Mouse (Mus musculus) liver, embryonic 12.5 days (tissue): ENCODE results near the gene Ndufaf4. TPM values are rescaled to one million over a fixed set of nuclear protein-coding genes. Genes with fewer than 3 reads are reported as not detected.
"Not testable (repeated sequence)": the region's sequence is repeated elsewhere in the genome, so short reads cannot be mapped to it uniquely, and the experiment has no call there.

Source experiments
- ATAC-seq: fragments of 200-750 bp; cut with Nextera tagmentation; 2 replicates; pipeline ENCODE4 v1.8.0; 2017; ENCODE audit warnings: moderate number of reproducible peaks, mild to moderate bottlenecking, moderate library complexity
- H3K27ac ChIP-seq: fragments of 300-500 bp; sonication (generic); 2 replicates; pipeline ENCODE4 v1.5.1; 2016; ENCODE audit warnings: mild to moderate bottlenecking
- H3K27me3 ChIP-seq: fragments of 300-500 bp; sonication (generic); replicated peaks from 2 replicates; pipeline ENCODE4 v1.6.1; 2016; ENCODE audit warnings: mild to moderate bottlenecking, moderate library complexity
- H3K36me3 ChIP-seq: fragments of 300-500 bp; sonication (generic); 2 replicates; pipeline ENCODE4 v1.6.1; 2016; ENCODE audit warnings: mild to moderate bottlenecking, moderate library complexity
- H3K4me1 ChIP-seq: fragments of 300-500 bp; sonication (generic); 2 replicates; pipeline ENCODE4 v1.6.1; 2016
- H3K4me2 ChIP-seq: fragments of 300-500 bp; sonication (generic); 2 replicates; pipeline ENCODE4 v1.6.1; 2016; ENCODE audit warnings: mild to moderate bottlenecking, moderate library complexity
- H3K4me3 ChIP-seq: fragments of 300-500 bp; sonication (generic); 2 replicates; pipeline ENCODE4 v1.5.1; 2016; ENCODE audit warnings: mild to moderate bottlenecking, moderate library complexity
- H3K9ac ChIP-seq: fragments of 300-500 bp; sonication (generic); 2 replicates; pipeline ENCODE4 v1.6.1; 2016; ENCODE audit warnings: mild to moderate bottlenecking, moderate library complexity
- H3K9me3 ChIP-seq: fragments of 300-500 bp; sonication (generic); replicated peaks from 2 replicates; pipeline ENCODE4 v1.6.1; 2016; ENCODE audit warnings: mild to moderate bottlenecking, moderate library complexity
- WGBS: fragments of 180-500 bp; shearing (Covaris S2); methylation state at CpG from one replicate; pipeline ENCODE4 v1.1.7; 2016; ENCODE audit not compliant: insufficient replicate concordance; 5-methylcytosine and 5-hydroxymethylcytosine counted together
- polyA plus RNA-seq: library from polyadenylated mRNA; unstranded; fragments of >200 nt; fragmentation: Nextera tagmentation; extraction: Ambion mirVana; gene quantifications from 2 replicates; pipeline ENCODE4 v1.2.1, GENCODE M21; 2016

Gene Ndufaf4
- polyA plus RNA-seq: 57.7 and 59.8 TPM in 2 replicates

DNA sequence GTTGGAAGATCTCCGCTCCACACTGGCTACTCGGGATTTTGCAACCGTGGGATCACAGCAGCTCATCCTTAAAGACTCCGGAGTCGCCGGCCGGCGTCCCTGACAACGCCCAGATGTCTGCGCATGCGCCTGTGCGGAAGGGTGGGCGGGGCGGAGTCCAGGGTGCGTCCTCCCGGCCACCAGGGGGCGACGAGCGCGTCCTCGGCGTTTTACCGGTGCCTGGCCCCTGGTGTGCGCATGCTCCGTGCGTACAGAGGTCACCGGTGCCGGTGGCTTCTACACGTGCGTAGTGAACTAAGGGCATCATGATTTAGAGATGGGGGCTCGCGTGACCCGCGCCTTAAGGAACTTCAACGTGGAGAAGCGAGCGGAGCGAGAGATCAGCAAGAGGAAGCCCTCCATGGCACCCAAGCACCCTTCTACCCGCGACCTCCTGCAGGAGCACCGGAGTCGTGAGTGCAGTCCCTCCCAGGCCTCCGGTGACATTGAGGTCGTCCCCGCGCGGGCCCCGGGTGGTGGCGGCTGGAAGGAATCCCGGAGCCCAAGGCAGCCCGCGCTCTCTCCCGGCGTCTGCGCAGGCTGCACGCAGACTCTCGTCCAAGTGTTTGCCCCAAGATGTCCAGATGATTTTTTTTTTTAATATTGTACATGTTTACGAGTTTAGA, at the start of gene Ndufaf4:
Gene Ndufaf4 (plus strand): TSS at position 233 of the 665 bp plus-strand sequence.
- H3K27ac ChIP-seq: peak within 1 kb of the TSS; percentile 59; the same call in 1 of the 2 replicates
- H3K4me1 ChIP-seq: peaks cover 11% of the 10 kb centered on the region
- peak; percentile 98 for ATAC-seq
- H3K36me3 ChIP-seq: peaks cover 23% of the 10 kb centered on the region
- H3K9me3 ChIP-seq: no peaks in the 10 kb centered on the region
- peak within 1 kb of the TSS; percentile 70 for H3K4me3 ChIP-seq
- peak within 1 kb of the TSS; percentile 74 for H3K9ac ChIP-seq
- peak within 1 kb of the TSS; percentile 88 for H3K4me2 ChIP-seq
- no peaks in the 10 kb centered on the region for H3K27me3 ChIP-seq
- under 1% methylated on average over 58 of the region's 58 CpGs for WGBS

DNA sequence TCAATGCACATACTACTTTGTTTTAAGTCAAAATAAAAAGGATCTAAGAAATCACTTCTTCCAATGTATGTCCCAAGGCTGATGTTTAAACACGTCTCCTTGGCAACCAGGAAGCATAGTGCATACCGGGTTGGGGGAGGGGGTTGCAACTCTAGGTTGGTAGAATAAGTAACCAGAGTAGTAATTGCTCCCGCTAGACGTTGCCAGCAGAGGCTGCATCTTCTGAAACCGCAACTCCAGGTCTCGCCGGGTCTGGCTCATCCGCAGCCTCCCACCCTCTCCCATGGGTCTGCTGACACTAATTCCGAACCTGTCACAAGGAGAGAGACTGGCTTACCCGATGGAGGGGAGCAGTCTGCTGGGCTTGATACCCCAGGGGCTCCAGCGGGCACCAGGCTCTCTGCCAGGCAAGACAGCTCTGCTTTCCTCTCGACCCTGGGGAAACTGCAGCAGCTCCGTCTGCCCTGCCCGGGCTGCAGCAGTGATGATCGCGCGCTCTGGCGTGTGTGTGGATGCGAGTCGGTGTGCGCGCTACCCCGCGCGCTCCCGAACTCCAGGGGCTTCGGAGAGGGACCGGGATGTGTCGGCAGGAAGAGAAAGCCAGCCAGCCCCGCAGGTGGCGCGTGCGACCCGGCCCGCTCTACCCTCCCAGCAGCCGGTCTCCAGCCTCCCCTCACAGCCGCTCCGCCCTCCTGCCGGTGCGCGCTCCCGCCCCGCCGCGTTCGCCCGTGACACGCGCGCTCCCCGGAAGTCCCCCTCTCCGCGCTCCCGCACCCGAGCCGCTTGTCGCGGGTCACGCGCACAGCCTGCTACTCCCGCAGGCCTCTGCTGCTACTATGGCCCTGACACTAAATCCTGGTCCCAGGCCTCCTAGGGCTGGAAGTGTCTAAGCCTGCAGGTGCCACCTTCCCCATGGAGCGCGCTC, 47.2 kb upstream of the Ndufaf4 start, which contains the start of gene Klhl32:
Gene Klhl32 (minus strand): TSS at position 724 of the 925 bp plus-strand sequence.
- H3K9ac ChIP-seq: peak within 1 kb of the TSS; percentile 56
- peak within 1 kb of the TSS; percentile 62 for H3K4me3 ChIP-seq
- ATAC-seq: peak; percentile 79
- peaks cover 16% of the 10 kb centered on the region for H3K27me3 ChIP-seq
- WGBS: under 1% methylated on average over 63 of the region's 63 CpGs
- H3K27ac ChIP-seq: no peak within 1 kb of the TSS
- no peaks in the 10 kb centered on the region for H3K36me3 ChIP-seq
- H3K4me2 ChIP-seq: peak within 1 kb of the TSS; percentile 82
- no peaks in the 10 kb centered on the region for H3K4me1 ChIP-seq
- H3K9me3 ChIP-seq: no peaks in the 10 kb centered on the region

DNA sequence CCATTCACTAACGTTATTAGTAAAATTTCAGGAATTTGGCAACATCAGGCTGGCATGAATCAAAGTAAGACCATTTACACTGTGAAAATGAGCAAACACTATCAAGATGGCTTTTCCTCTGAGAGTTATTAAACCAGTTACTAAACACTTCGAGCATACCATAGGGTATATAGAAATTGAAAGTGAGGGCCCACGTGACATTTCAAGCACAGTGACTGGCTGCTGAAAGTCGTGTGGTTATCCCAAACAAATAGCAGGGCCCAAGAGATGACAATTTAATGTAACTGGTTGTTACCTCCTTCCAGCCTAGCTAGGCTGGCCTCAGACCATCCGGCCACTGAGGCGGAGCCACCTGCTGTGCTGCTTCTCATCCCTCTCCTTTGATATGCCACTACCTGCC, 32.2 kb upstream of the Ndufaf4 start:
- no peak for ATAC-seq
- H3K4me2 ChIP-seq: no peak overlapping the region

DNA sequence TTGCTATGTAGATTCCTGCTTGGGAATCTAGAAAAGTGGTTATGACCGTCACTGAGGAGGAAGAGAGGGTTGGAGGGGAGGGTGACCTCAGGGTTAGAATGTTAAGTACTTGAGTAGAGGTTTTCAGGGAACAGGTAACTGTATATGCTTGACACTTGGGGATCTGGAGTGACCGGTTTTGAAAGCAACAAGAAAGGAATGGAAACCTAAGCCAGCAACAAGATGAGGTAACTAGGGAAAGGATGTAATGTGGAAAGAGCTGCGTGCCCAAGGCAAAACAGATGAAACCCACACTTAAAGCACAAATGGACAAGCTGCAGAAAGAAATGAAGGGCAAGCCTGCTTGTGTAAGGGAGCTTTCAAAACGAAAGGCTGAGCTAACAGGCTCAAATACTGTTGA, 28.7 kb upstream of the Ndufaf4 start:
- 48% methylated on average over 4 of the region's 4 CpGs for WGBS

More for the DNA sequence above, 32.2 kb upstream of the Ndufaf4 start:
- Histone ChIP-seq H3K27me3 (no peaks in the 10 kb centered on the region), H3K9me3 (no peaks in the 10 kb centered on the region), H3K27ac (no peak overlapping the region), H3K4me1 (no peaks in the 10 kb centered on the region), H3K36me3 (no peaks in the 10 kb centered on the region), H3K9ac (no peak overlapping the region), H3K4me3 (no peak overlapping the region)
- WGBS: 30% methylated on average over 6 of the region's 6 CpGs

DNA sequence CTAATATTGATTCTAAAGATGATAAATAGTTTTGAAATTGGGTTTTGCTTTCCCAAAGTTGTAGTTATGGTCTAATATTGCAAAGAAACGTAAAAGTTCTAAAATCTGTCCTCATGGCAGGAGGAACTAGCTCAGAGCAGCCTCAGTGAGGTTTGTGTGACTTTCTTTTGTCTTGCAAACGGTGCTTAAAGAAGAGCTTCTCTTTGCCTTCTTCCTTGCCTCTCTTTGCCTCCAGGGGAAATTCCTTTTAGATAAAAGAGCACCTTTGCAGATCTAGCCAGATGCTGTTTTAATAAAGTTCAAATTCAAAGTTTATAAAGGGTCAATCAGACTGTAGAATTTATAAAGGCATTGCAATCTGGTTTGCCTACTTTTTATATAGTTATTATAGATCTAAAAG, 8.5 kb upstream of the Ndufaf4 start:
- ATAC-seq, H3K36me3 ChIP-seq, H3K4me1 ChIP-seq, H3K9me3 ChIP-seq, H3K4me2 ChIP-seq, H3K27me3 ChIP-seq, H3K4me3 ChIP-seq, H3K9ac ChIP-seq, H3K27ac ChIP-seq: not testable (repeated sequence)
- WGBS: 34% methylated on average over 2 of the region's 2 CpGs

More for the DNA sequence above, 28.7 kb upstream of the Ndufaf4 start:
- no peak overlapping the region for H3K4me2 ChIP-seq
- no peaks in the 10 kb centered on the region for H3K4me1 ChIP-seq
- H3K4me3 ChIP-seq: no peak overlapping the region
- H3K9me3 ChIP-seq: no peaks in the 10 kb centered on the region
- no peak overlapping the region for H3K9ac ChIP-seq
- H3K27me3 ChIP-seq: no peaks in the 10 kb centered on the region
- no peak for ATAC-seq
- no peaks in the 10 kb centered on the region for H3K36me3 ChIP-seq
- H3K27ac ChIP-seq: no peak overlapping the region

DNA sequence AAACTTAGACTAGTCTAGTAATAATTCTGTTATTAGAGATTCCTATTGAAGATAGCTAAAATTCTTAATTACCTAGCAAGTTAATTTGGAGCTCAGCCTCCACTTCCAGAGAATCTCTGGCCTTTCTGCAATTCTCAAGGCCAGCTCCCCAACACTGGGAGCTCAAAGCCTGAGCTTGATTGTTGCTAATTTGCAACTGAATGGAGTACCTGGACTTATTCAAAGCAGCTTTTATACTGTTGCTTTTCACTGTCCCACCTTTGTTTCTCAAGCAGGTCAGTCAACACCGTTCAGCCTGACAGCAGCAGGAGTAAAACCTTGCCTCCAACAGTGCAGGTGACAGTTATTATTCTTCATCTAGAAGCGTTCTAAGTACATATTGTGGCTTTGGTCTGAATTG, 5.6 kb upstream of the Ndufaf4 start:
- H3K27ac ChIP-seq, H3K36me3 ChIP-seq, H3K4me2 ChIP-seq, H3K4me1 ChIP-seq, H3K9ac ChIP-seq, H3K4me3 ChIP-seq, ATAC-seq, H3K27me3 ChIP-seq, H3K9me3 ChIP-seq: not testable (repeated sequence)
- 63% methylated on average over 2 of the region's 2 CpGs for WGBS

DNA sequence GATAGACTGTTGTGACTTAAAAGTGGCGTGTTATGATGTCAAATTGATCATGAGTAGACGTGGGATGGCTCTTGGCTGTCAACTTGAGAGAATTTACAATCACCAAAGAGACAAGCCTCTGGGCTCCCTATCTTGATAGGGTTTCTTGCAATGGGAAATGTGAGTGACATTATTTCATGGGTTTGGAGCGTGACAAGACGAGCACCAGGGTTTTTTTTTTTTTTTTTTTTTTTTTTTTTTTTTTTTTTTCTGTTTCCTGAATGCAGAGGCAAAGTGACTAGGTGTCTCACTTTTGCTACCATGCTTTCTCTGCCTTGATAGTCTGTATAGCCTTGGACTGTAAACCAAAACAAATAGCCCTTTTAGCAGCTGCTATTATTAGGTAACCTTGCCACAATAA, 3.3 kb upstream of the Ndufaf4 start:
- H3K27ac ChIP-seq: no peak overlapping the region
- H3K4me2 ChIP-seq: no peak overlapping the region
- no peaks in the 10 kb centered on the region for H3K27me3 ChIP-seq
- 51% methylated on average over 4 of the region's 4 CpGs for WGBS
- H3K9me3 ChIP-seq: 0 out of 2 replicates have a peak, but pooled peaks cover 4% of the 10 kb centered on the region
- ATAC-seq: no peak
- peaks cover 11% of the 10 kb centered on the region for H3K4me1 ChIP-seq
- H3K4me3 ChIP-seq: no peak overlapping the region
- no peaks in the 10 kb centered on the region for H3K36me3 ChIP-seq
- H3K9ac ChIP-seq: no peak overlapping the region

DNA sequence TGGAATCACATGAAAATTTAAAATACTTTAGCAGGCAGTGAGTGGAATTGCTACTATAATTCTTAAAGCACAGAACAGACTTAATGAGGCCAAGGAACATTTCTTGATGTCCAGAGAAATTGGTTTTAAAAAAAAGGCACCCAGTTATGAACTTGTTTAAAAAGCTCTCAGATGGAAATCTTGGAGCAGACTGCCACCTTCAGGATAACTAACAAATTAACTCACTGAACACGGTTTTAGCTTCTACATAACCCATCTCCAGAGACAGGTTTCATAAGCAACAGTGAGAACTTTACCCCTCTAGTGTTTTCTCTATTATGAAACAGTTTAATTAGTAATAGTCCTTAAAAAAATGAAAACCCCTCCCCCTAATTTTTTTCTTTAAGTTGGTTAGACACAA, 1.1 kb upstream of the Ndufaf4 start:
- H3K4me3 ChIP-seq: peak overlapping the region; percentile 70; the same call in 1 of the 2 replicates
- peaks cover 11% of the 10 kb centered on the region for H3K4me1 ChIP-seq
- no peak overlapping the region; the same call in 1 of the 2 replicates for H3K9ac ChIP-seq
- peaks cover 15% of the 10 kb centered on the region for H3K36me3 ChIP-seq
- H3K27ac ChIP-seq: no peak overlapping the region
- no peak for ATAC-seq
- H3K4me2 ChIP-seq: peak overlapping the region; percentile 88
- 0% methylated on average over 1 of the region's 1 CpGs for WGBS
- H3K9me3 ChIP-seq: no peaks in the 10 kb centered on the region
- H3K27me3 ChIP-seq: no peaks in the 10 kb centered on the region

DNA sequence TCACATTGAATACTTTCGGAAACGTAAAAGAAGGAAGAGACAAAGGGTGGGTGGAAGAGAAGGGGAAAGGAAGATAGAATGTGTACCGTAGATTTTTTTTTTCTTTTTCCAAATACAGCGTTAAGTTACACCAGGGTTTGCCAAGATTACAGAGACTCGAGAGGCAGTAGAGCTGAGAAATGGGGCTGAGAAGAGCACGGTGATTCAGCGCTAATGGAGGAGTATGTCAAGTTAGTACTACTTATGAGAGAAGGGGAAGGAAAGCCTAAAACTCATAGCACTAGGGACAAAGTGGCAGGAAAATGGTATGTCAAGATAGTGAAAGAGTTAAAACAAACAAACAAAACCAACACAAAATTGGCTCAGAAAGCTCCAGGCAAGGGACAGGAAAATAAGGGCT, 532 bp upstream of the Ndufaf4 start:
- H3K4me2 ChIP-seq: peak overlapping the region; percentile 88
- ATAC-seq: peak; percentile 66
- no peaks in the 10 kb centered on the region for H3K27me3 ChIP-seq
- H3K9me3 ChIP-seq: no peaks in the 10 kb centered on the region
- peaks cover 19% of the 10 kb centered on the region for H3K36me3 ChIP-seq
- H3K9ac ChIP-seq: peak overlapping the region; percentile 59
- H3K4me1 ChIP-seq: peaks cover 11% of the 10 kb centered on the region
- 13% methylated on average over 7 of the region's 7 CpGs for WGBS
- H3K4me3 ChIP-seq: peak overlapping the region; percentile 70
- no peak overlapping the region for H3K27ac ChIP-seq

DNA sequence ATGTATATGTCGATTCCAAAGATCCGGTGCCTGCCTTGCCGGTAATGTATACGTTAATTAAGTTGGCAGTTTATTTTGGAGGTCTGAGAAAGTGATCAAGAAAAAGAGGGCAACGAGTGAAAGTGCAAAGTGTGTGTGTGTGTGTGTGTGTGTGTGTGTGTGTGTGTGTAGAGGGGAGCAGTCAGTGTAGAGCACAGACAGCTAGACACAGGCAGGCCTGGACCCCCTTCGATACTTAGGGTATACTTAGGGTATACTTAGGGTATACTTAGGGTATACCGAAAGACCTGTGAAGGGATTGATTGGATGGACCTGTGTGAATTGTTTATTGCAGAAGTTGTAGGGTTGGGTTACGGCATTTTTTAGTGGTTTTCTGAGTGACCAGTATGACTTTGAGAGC, 753 bp downstream of the Ndufaf4 start:
- 16% methylated on average over 8 of the region's 8 CpGs for WGBS
- no peak for ATAC-seq
- H3K36me3 ChIP-seq: peaks cover 30% of the 10 kb centered on the region
- H3K9ac ChIP-seq: peak overlapping the region; percentile 74
- H3K4me2 ChIP-seq: peak overlapping the region; percentile 88
- H3K9me3 ChIP-seq: no peaks in the 10 kb centered on the region
- H3K4me3 ChIP-seq: peak overlapping the region; percentile 70
- peaks cover 11% of the 10 kb centered on the region for H3K4me1 ChIP-seq
- H3K27me3 ChIP-seq: no peaks in the 10 kb centered on the region
- H3K27ac ChIP-seq: no peak overlapping the region

DNA sequence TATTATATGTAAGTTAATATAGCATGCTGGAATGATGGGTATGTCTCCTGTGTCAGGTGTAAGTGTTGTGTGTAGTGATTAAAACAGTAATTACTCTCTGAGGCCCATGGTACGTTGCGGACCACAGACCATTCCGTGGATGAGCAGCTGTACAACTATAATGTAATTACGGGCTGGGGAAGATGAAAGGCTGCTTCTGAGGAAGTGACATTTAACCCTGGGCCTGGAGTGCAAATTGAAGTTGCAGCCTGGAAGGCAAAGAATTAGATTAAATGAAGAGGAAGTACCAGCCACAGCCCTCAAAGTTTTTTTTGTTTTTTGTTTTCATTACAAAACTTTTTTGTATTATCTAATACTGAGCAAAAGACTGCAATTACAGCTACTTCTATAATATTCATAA, 1.3 kb downstream of the Ndufaf4 start:
- Histone ChIP-seq H3K4me3 (peak overlapping the region; percentile 70), H3K9ac (peak overlapping the region; percentile 74), H3K27ac (no peak overlapping the region), H3K4me2 (peak overlapping the region; percentile 88), H3K27me3 (no peaks in the 10 kb centered on the region), H3K36me3 (peaks cover 31% of the 10 kb centered on the region), H3K4me1 (peaks cover 11% of the 10 kb centered on the region), H3K9me3 (no peaks in the 10 kb centered on the region)
- ATAC-seq: no peak
- 40% methylated on average over 4 of the region's 4 CpGs for WGBS

DNA sequence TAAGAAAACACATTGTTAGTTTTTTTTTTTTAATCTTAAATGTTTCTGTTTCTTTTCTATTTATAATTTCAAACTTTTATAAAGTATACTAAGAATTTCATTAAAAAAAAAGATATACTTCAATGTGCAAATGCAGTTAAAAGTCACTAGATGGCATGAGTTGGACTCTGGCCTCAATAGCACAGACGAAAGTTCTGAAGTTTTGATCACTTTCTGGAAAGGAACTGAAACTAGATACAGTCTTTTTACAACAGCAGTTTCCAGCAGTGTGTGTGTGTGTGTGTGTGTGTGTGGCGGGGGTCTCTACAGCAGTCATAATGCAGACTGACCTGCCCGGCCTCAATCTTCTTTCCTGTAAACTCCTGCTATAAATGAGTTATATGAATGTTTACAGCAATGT, 9.9 kb downstream of the Ndufaf4 start:
- Histone ChIP-seq H3K27me3 (no peaks in the 10 kb centered on the region), H3K4me3 (no peak overlapping the region), H3K9ac (no peak overlapping the region), H3K36me3 (peaks cover 12% of the 10 kb centered on the region), H3K27ac (no peak overlapping the region), H3K4me1 (no peaks in the 10 kb centered on the region), H3K9me3 (no peaks in the 10 kb centered on the region), H3K4me2 (no peak overlapping the region)
- 48% methylated on average over 3 of the region's 3 CpGs for WGBS
- ATAC-seq: no peak
